Mouse (Mus musculus) heart, postnatal 4 days (tissue): ENCODE measurements around the gene Sgip1. TPM values are rescaled to one million over a fixed set of nuclear protein-coding genes. Genes with fewer than 3 reads are reported as not detected.

ENCODE experiments used
- DNase-seq: peaks from one replicate; pipeline ENCODE4 v3.0.0; 2021
- total RNA-seq, 2 experiments: library from RNA; stranded (reverse); gene quantifications; 2 replicates each; pipeline ENCODE4 v1.2.3; 2021

Gene Sgip1
- total RNA-seq, 2 experiments from 2014 or later: 0.79 to 2.0 TPM

GRCm38 (mm10) chr4:102775596-102776270 is 34.6 kb downstream of the Sgip1 start:
- DNase-seq: no peak

DNA sequence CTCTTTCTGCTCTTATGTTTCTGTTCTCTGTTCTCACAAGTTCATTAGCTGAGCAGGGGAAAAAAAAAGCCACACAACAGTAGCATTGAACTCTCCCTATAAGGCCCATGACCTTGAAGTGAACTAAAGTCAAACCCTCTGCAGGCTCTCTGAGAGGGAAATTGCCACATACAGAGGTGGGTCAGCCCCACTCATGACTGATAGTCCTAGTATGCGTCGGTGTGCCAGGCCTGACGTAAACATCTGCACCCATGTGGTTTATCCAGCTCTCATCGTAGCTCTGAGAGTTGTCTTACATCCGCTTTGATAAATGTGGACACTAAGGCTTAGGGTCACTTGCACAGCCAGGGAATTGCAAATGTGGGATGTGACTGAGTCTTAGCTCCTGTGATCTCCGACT is 38.8 kb downstream of the Sgip1 start:
- DNase-seq: no peak

GRCm38 (mm10) chr4:102783063-102783748 is 42.1 kb downstream of the Sgip1 start:
- no peak for DNase-seq

GRCm38 (mm10) chr4:102785158-102785557 is 44.1 kb downstream of the Sgip1 start:
- DNase-seq: no peak

GRCm38 (mm10) chr4:102792100-102792790 is 51.1 kb downstream of the Sgip1 start:
- peak; percentile 7 for DNase-seq

GRCm38 (mm10) chr4:102801471-102801870 is 60.4 kb downstream of the Sgip1 start:
- DNase-seq: no peak

DNA sequence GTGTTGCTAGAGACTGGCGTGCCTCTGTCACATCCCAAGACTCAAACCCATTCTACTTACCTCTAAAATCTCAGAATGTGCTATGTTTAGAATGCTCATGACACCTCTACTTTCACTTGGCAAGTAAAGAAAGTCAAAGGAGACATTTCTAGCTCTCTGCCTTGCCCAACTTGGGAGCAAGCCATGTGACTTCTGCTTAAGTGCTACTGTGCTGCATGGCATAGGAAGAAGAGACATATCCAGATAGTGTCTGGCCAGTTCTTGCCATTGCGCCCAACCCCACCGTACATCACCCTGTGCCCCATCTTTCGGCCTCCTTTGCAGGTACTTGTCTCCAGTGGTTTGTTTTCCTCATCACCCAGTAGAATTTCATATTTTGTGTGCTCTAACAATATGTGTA is 60.8 kb downstream of the Sgip1 start:
- no peak for DNase-seq

DNA sequence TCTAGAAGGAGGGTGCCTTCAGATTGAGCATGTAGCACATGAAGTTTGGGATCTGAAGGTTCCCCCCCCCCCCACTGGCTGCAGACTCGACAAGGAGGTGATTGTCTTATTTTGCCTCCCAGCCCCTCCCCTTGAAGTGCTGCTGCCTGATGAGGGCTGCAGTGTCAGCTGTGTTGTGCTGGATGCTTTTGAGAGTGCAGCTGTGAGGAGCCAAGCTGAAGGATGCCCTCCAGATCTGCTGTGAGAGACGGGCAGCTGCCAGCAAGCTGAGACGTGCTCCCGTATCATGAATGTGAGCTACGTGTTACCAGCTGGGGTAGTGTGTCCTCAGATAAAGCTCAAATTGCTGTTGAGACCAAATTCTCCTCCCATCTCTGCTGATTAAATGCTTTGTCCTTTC is 63.5 kb downstream of the Sgip1 start:
- no peak for DNase-seq

- DNase-seq: no peak
Observed at GRCm38 (mm10) chr4:102806987-102807386, 65.9 kb downstream of the Sgip1 start.

GRCm38 (mm10) chr4:102808258-102808657 is 67.2 kb downstream of the Sgip1 start:
- no peak for DNase-seq

GRCm38 (mm10) chr4:102809296-102809695 is 68.2 kb downstream of the Sgip1 start:
- DNase-seq: no peak

- no peak for DNase-seq
Observed at GRCm38 (mm10) chr4:102810277-102810676, 69.2 kb downstream of the Sgip1 start.

GRCm38 (mm10) chr4:102811007-102811805 is 70.1 kb downstream of the Sgip1 start:
- DNase-seq: no peak

DNA sequence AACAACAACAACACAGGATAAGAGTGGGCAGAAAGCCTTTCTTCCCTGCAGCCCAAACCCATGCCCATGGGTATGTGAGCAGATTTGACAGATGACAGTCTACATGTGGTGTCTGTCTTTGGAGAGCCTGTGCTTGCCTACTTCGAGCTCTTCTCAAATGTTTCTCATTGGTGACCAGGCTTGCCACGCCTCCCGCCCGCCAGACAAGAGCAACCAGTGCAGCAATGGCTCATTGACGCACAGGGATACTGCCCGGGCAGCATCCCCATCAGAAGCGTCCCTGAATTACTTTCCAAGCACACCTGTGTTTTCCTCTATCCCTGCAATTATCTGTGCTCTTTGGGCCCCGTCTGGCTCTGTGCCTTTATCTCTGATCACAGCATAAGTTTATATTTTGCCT is 72.2 kb downstream of the Sgip1 start:
- no peak for DNase-seq

- no peak for DNase-seq
Observed at GRCm38 (mm10) chr4:102821786-102822185, 80.7 kb downstream of the Sgip1 start.

DNA sequence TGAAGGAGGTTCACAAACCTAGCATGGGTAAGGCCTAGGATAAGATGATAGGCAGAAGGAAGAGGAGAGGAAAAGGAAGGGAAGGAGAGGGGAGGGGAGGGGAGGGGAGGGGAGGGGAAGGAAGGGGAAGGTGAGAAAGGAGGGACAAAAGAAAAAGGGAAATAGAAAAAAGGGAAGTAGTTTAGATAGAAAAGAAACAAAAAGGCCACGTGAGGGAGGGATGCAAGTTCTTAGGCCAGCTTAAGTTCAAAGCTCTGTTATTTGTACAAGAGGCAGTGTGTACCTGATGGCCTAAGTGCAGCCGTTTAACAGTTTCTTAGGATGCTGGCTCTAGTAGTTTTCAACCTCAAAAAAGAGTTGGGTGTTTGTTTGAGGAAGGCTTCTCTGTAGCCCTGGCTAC is 83.4 kb downstream of the Sgip1 start:
- DNase-seq: no peak

- no peak for DNase-seq
Observed at GRCm38 (mm10) chr4:102826159-102826558, 85.1 kb downstream of the Sgip1 start.

GRCm38 (mm10) chr4:102828518-102828917 is 87.4 kb downstream of the Sgip1 start:
- DNase-seq: no peak

DNA sequence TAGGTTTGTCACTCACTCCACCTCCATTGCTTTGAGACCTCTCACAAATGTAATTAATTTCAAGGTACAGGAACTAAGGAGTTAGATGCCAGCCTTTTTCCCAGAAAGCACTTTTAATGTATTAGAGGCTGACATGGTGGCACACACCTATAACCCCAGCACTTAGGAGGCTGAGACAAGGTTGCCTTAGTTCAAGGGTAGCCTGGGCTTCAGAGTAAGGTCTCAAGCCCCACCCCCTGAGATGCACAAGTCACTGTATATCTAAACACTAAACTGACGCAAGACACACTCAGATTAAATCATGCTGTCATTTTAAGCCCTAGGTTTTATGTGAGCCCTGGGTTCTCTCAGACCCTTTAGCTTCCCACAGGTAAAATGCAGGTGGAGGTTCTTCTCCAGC is 92.1 kb downstream of the Sgip1 start:
- DNase-seq: no peak

- DNase-seq: no peak
Observed at GRCm38 (mm10) chr4:102833726-102834125, 92.6 kb downstream of the Sgip1 start.

DNA sequence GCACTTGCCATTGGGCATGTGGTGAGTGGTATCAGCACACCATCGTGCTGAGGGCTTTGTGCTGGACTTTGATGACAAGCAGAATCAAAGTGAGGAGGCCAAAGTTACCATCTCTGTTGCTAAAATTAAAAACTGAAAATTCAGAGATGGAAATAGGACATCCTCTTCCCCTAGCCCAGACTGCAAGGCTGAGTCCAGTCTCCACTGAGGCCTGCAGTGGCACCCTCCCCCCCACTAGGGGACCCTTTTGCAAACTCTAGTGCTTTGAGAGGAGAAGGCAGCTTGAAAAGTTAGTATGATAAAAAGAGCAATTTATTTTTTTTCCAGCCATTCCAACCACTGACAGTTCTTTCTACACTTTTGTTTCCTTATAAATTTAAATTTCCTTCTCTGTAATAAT is 93.6 kb downstream of the Sgip1 start:
- no peak for DNase-seq

DNA sequence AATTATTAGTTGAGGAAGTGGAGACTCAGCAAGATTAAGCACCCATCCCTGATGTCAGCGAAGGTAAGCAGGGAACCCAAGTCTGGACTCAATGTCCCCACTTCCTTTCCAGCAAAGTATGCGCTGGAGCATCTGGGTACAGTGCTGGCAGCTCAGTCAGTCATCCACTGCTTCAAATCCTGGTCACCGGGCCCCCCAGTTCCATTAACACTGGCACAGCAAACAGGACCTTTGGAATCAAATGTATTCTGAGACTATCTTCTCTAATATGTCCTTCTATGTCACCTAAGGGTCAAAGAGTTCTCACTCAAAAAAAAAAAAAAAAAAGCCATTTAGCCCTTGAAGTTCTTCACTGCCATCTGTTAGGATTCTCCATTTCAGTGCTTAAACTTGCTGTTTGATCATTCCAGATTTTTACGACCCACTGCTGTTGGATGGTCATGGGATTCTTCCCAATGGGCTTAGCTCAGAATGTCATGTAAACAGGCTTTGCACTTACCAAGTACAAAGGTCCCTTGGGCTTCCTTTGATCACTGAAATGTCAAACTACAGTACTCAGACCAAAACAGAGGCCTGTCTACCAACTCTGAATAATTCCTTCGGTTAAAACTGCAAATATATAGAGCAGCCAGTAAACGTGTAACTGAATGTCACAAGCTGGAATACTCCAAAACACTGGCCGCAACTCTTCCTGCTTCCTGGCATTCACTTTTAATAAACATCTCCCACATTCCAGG is 99.1 kb downstream of the Sgip1 start:
- no peak for DNase-seq
